Mouse (Mus musculus): ENCODE measurements around the gene Nectin2. TPM values are rescaled to one million over a fixed set of nuclear protein-coding genes. Genes with fewer than 3 reads are reported as not detected.
"Not testable (repeated sequence)": the region's sequence is repeated elsewhere in the genome, so short reads cannot be mapped to it uniquely, and the experiment has no call there.

Gene Nectin2
- total RNA-seq (2021) = 1 to 10 TPM; 7.9 to 8.2 TPM
- long read RNA-seq, experiment 1, partial matches to known transcripts = 0 of 4 reads
- long read RNA-seq, experiment 1, other reads (novel, unspliced or antisense) = 0 of 4 reads
- long read RNA-seq, experiment 2, transcript Nectin2-202 (6 exons, 1,955 nt) = major isoform, 11 of 14 reads
- long read RNA-seq, experiment 2, partial matches to known transcripts = 0 of 14 reads
- long read RNA-seq, experiment 2, other reads (novel, unspliced or antisense) = 0 of 14 reads

GRCm38 (mm10) chr7:19750217-19751069 is at the start of gene Nectin2:
Nectin2 (minus strand) TSS chr7:19750483.
- intact Hi-C loops (cut with DNase I) = loop anchor here (1.0 kb wide), 2 partner anchors 40 to 93 kb away; no protein-coding TSS in a partner anchor
- peak within 1 kb of the TSS; percentile 63 for H3K4me3 ChIP-seq
- TF ChIP-seq CTCF (IDR thresholded peaks at IDR 0.05) = peak; percentile 82
- H3K27ac ChIP-seq = peak within 1 kb of the TSS; percentile 63
- DNase-seq (ENCODE audit: extremely low spot score in 1 of 2, low spot score in 2 of 2) = peak; percentile 78 to 87

- intact Hi-C loops (cut with DNase I) = no loop called here
- no peak within 1 kb of the TSS for H3K27ac ChIP-seq
- H3K4me3 ChIP-seq = no peak within 1 kb of the TSS
- peak; percentile 86 for TF ChIP-seq CTCF (IDR thresholded peaks at IDR 0.05)
- DNase-seq (ENCODE audit: extremely low spot score in 1 of 2, low spot score in 2 of 2) = peak; percentile 60 to 68
These were observed 46.7 kb upstream of the Nectin2 start, which contains the start of gene Cblc for GRCm38 (mm10) chr7:19796697-19797588. Cblc (minus strand) TSS chr7:19796809.

GRCm38 (mm10) chr7:19796254-19796653 is 46.0 kb upstream of the Nectin2 start:
- DNase-seq (ENCODE audit: extremely low spot score in 1 of 2, low spot score in 2 of 2) = no peak
- no peak for TF ChIP-seq CTCF (IDR thresholded peaks at IDR 0.05)
- no peak overlapping the region for H3K4me3 ChIP-seq
- intact Hi-C loops (cut with DNase I) = no loop called here
- no peak overlapping the region for H3K27ac ChIP-seq

DNA sequence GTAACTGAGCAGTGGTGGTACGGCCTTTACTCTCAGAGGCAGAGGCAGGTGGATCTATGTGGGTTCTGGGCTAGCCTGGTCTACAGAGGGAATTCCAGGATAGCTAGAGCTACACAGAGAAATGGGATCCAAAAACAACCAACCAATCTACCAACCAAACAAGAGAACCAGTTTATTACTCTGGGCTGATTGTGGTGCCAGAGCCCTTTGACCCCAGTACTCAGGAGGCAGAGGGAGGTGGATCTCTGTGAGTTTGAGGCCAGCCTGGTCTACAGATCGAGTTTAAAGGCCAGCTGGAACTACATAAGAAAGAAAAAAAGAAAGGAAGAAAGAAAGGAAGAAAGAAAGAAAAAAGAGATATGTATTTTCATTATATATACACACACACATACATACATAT is 45.0 kb upstream of the Nectin2 start:
- intact Hi-C loops (cut with DNase I) = no loop called here
- DNase-seq (ENCODE audit: extremely low spot score in 1 of 2, low spot score in 2 of 2) = no peak
- H3K27ac ChIP-seq = no peak overlapping the region
- no peak for TF ChIP-seq CTCF (IDR thresholded peaks at IDR 0.05)
- no peak overlapping the region for H3K4me3 ChIP-seq

DNA sequence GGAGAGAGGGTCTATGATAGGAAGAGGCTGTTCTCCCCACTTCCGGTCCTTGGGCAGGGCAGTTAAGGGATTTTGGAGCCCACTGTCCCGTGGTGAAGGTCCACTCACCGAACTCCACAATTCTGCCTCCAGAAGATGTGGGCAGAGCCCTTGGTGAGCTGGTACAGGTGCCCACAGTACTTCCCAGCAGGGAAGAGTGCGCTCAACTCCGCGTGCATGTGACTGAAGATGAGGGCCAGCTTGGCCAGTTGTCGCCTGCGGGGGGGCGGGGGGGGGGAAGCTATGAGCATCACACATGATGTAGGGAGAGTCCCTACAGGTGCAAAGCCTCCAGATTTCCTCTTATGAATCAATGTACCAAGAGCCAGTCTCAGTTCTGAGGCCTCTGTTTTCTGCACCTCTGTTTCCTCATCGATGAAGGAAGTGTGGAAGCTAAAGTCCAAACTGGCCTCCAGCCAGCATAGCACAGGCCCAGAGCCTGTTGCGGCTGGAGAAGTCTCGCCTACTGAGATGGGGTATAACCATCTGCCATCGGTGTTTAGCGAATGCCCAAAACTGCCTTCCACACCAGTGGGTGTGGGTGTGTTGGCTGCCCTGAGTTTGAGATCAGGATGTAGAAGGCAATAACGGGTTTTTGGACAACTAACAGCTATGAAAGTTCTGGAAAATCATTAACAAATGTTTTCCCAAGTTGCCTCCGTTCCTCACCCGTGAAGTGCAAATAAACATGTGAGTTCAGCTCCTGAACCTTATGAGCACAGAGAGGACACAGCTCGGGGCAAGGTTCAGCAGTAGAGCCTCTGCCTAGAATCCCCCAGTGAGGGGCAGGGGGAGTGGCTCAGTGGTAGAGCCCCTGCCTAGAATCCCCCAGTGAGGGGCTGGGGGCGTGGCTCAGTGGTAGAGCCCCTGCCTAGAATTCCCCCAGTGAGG is 42.7 kb upstream of the Nectin2 start:
- Histone ChIP-seq H3K27ac (no peak overlapping the region), H3K4me3 (no peak overlapping the region)
- intact Hi-C loops (cut with DNase I) = loop anchor here (5.0 kb wide), 1 partner anchor 126 kb away; the partner anchor contains the start of gene Clptm1
- no peak for TF ChIP-seq CTCF (IDR thresholded peaks at IDR 0.05)
- DNase-seq (ENCODE audit: extremely low spot score in 1 of 2, low spot score in 2 of 2) = no peak

- not testable (repeated sequence) for H3K4me3 ChIP-seq; H3K27ac ChIP-seq; DNase-seq (ENCODE audit: extremely low spot score in 1 of 2, low spot score in 2 of 2)
- intact Hi-C loops (cut with DNase I) = loop anchor here (5.0 kb wide), 1 partner anchor 124 kb away; the partner anchor contains the start of gene Clptm1
These were observed 41.2 kb upstream of the Nectin2 start for GRCm38 (mm10) chr7:19791504-19791903.

GRCm38 (mm10) chr7:19789904-19790347 is 39.6 kb upstream of the Nectin2 start:
- intact Hi-C loops (cut with DNase I) = loop anchor here (1.0 to 5.0 kb wide), 3 partner anchors 15 to 123 kb away; partner anchors contain the start of genes Clptm1 and Nectin2
- peak; percentile 98 for TF ChIP-seq CTCF (IDR thresholded peaks at IDR 0.05)
- Histone ChIP-seq H3K4me3 (peak overlapping the region; percentile 50), H3K27ac (no peak overlapping the region)
- DNase-seq (ENCODE audit: extremely low spot score in 1 of 2, low spot score in 2 of 2) = peak; percentile 81 to 97

- DNase-seq (ENCODE audit: extremely low spot score in 1 of 2, low spot score in 2 of 2) = no peak
- no peak overlapping the region for H3K27ac ChIP-seq
- intact Hi-C loops (cut with DNase I) = no loop called here
- H3K4me3 ChIP-seq = no peak overlapping the region
- TF ChIP-seq CTCF (IDR thresholded peaks at IDR 0.05) = no peak
These were observed 35.7 kb upstream of the Nectin2 start for GRCm38 (mm10) chr7:19785874-19786458.

DNA sequence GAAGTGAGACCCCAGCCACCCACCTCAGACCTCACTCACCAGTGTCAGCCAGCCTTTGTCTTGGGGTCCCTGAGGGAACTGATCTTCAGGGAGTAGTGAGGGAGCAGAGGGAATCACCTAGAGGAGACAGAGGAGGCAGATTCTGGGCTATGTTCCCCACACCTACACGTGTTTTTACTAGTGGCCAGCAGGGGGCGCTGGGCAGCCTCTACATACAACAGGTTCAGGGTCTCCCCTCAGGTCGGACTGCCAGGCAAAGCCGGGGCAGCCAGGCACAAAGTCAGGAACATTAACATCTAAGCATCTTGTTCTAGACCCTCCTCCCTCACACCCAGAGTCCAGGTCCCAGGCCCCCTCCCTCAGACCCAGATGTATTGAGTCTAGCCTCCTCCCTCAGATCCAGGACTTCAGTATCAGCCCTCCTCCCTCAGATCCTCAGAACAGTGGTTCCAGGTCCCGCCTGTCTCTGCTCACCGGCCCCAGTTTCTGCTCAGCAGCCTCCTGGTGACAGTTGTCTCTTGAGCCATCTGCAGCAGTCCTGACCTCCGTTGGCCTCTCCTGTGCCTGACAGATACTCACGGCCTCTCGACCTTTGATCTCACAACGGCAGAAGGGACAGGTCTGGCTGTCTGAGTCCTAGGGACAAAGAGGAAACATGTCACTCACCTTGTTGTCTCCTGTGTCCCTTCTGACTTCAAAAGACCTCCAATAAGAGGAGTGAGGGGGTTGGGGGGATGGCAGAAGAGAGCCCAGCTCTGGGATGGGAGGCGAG is 34.7 kb upstream of the Nectin2 start:
- TF ChIP-seq CTCF (IDR thresholded peaks at IDR 0.05) = peak; percentile 41
- Histone ChIP-seq H3K27ac (no peak overlapping the region), H3K4me3 (no peak overlapping the region)
- DNase-seq (ENCODE audit: extremely low spot score in 1 of 2, low spot score in 2 of 2) = no peak
- intact Hi-C loops (cut with DNase I) = no loop called here
